Mouse (Mus musculus): ENCODE results near the gene Setd1a. TPM values are rescaled to one million over a fixed set of nuclear protein-coding genes. Genes with fewer than 3 reads are reported as not detected.
A peak's percentile ranks its signal among the peaks of the same experiment; 100 is the strongest.
"Not testable (repeated sequence)": the region's sequence is repeated elsewhere in the genome, so short reads cannot be mapped to it uniquely, and the experiment has no call there.

Setd1a gene
- total RNA-seq, 2 experiments from 2014 or later: 40.0 to 53.4 TPM

DNA sequence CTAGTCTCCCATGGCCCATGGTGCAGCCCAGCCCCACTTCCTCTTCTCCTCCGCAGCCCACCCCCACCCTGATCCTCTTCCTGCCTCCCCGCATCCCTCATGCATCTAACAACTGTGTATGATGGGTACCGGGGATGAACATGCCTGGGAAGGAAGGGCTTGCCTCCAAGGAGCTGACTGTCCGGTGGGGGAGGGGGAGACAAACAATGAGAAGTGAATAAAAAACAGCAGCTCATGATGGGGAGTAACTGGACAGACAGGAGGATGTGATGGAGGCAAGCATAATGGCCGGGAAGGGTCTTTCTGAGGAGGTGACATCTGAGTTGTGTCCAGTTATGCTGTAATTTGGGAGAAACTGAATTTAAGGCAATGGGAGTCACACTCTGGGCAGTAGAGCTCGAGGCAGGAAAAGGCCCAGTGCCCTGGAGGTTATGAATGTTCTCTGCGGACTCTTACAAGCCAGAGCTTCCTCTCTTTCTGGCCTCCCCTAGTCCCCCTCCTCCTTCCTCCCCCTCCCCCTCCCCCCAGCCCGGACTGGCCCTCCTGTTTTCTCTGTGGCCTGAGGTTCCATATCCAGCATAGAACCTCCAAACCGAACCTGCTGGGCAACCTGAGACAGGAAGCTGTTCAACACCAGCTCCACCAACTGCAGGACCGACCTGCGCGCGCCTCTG lies 44.5 kb downstream of the Setd1a start:
- intact Hi-C loops (cut with DNase I): no loop called here
- no peak for DNase-seq (ENCODE audit: low spot score in 2 of 2)

DNA sequence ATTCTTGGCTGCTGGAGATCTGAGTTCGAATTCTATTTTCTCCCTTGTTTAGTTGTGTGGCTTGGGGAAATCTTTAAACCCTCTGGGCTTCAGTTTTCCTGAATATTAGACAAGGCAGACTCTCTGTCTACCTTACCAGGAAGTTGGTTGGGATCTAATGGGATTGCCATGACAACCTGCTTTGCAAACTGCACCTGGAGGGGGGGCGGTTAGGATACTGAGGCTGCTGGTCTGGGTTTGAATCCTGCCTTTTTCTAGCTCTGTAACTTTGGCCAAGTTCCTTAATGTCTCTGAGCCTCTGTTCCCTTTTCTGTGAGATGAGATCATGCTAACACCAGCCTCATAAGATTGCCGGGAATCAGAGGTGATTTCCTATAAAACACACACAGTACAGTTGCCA lies 46.0 kb downstream of the Setd1a start:
- intact Hi-C loops (cut with DNase I): no loop called here
- no peak for DNase-seq (ENCODE audit: low spot score in 2 of 2)

DNA sequence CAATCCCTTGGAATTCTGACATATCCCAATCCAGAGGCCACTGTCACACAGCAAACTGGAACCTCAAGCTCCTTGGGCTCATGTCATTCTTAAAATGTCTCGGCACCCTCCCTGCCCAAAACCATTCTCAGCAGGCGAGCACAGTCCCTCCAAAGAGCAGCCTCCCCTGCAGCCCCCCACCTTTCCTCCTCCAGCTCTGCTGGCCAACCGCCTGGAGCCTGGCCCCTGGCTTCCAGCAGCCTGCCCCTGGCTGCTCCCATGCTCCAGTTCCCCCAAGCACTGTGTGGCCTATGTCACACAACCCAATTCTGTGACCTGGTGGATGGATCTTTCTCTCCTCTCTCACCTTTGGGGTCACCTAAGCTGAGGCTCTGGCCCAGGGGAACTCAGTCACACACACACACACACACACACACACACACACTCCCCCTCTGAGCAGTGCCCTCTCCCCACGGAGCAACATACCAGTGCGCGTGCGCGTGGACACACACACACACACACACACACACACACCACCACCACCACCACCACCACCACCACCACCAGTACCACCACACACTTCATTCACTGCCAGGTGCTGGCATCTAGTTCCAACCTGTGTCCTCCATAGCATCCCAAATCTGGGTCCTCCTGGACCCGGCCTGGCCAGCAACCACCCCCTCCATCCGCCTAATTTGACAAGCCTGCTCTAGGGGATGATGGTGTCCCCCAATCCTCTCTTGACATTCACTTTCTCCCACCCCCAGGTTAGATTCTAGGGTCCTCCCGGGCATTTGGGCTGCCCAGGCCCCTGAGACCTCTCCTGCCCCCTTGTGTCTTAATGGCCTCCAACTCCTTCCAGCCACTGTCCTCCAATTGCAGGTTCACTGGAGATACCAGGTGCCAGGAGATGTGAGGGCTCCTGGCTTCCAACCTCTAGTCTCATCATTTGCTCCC lies 47.0 kb downstream of the Setd1a start:
- peak in 1 of 2 experiments; percentile 46 for DNase-seq (ENCODE audit: low spot score in 2 of 2)
- intact Hi-C loops (cut with DNase I): loop anchor here (1.0 kb wide), 1 partner anchor 18 kb away; no protein-coding TSS in a partner anchor

DNA sequence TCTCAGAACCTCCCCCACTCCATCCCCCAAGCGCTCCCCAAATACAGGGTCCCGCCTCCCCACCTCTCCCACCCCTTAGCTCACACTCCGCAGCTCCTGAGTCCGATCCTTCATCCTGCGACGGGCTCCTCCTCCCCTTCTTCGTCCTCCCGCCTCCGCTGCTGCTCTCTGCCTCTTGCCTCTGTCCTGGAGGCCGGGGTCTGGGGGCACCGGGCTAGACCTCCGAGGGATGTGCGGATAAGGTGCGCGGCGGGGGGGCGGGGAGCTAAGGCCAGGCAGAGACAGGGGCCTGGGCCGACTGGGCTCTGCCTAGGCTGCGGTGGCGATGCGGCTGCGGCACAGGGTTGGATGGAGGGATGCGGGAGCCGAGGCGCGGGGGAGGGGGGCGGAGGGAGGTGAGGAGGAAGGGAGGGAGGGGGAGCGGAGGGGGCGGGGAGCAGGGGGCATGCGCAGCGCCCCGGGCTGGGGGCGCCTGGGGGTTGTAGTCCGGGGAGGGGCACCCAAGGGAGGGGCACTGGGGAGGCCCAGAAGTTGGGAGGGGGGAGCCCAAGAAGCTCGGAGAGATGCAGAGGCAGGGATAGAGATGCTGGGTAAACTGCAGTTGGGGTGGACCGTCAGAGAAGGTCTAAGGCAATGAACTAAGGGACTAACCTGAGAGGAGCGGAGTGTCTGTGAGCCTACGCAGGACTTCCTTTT lies 47.9 kb downstream of the Setd1a start, which contains the start of the genes Stx4a and Stx1b:
Gene Stx4a, plus strand, starts transcription at position 119 of the 696 bp plus-strand sequence.
Gene Stx1b, minus strand, starts transcription at position 374 of the 696 bp plus-strand sequence.
- DNase-seq (ENCODE audit: low spot score in 2 of 2): peak; percentile 57 to 79
- intact Hi-C loops (cut with DNase I): loop anchor here (1.0 kb wide), 1 partner anchor 17 kb away; no protein-coding TSS in a partner anchor

DNA sequence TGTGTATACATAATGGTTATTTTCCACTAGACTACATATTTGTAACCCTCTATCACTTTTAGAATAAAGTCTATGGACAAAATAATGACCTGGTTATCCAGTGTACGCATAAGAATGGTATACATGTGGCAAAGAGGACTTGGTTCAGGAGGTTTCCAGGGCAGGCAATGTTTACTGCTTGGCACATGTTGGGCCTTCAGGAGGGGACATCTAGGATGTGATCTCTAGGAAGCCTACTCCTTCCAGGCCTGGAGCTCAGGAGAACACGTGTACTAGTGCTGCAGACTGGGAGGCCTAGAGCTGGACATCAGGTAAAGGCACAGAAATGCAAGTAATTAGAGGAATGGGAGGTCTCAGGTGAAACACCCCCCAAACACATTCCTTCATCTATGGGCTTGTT lies 59.1 kb downstream of the Setd1a start:
- intact Hi-C loops (cut with DNase I): no loop called here
- no peak for DNase-seq (ENCODE audit: low spot score in 2 of 2)

DNA sequence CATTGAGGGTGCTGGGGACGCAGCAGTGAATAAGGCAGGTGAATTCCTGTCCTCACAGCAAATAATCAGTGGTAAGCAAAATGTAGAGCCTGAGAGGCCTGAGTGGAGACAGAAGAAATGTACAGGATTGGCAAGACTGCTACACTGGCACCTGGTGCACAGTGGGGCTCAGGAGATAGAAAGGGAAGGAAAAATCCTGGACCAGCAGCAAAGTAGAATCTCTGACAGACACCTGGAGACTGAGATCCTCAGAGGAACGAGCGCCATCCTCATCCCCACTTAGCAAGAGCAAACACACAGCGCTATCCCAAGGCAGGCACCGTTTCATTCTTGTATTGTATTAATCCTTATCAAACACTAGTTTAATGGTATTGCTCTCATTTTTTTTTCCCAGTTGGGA lies 61.0 kb downstream of the Setd1a start:
- intact Hi-C loops (cut with DNase I): no loop called here
- DNase-seq (ENCODE audit: low spot score in 2 of 2): no peak

DNA sequence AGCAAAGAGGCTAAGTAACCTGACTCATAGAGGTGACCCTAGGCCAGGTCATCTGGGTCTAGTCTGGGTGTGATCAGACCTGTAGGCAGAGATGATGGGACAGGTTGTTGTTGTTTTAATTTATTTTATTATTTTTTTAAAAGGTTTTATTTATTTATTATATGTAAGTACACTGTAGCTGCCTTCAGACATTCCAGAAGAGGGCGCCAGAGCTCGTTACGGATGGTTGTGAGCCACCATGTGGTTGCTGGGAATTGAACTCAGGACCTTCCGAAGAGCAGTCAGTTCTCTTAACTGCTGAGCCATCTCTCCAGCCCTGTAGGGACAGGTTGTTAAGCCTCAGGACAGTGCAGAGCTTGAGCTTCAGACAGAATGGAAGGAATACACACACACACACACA lies 61.4 kb downstream of the Setd1a start:
- DNase-seq (ENCODE audit: low spot score in 2 of 2); intact Hi-C loops (cut with DNase I): not testable (repeated sequence)

DNA sequence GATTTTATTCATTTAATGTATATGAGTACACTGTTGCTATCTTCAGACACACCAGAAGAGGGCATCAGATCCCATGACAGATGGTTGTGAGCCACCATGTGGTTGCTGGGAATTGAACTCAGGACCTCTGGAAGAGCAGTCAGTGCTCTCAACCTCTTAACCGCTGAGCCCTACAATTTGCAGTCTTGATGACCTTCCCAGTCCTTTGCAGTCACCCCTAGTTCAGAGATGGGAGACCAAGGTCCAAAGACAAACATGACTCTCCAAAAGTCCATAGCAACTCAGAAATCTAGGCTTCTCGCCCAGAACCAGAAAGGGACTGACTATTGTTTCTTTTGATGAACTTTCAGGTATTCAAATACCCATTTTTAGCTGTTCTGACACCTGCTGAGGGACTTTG lies 63.6 kb downstream of the Setd1a start:
- DNase-seq (ENCODE audit: low spot score in 2 of 2); intact Hi-C loops (cut with DNase I): not testable (repeated sequence)

DNA sequence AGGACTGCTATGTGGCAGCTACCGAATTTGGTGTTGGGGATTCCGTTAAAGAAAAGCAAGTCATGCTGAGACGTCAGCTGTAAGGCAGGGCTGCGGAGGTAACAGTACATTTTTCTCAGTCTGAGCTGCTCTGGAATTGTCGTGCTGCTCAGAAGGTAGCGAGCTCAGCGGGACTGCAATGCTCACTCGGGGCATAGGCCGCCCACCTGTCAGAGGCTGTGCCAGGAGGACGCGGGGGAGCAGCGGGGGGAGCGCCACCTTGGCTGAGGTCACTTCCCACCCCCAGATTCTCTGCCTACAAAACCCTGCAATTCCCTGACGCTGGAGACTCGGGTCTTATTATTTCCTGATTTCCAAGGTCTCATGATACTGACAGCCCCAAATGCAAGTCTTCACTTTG lies 64.4 kb downstream of the Setd1a start:
- intact Hi-C loops (cut with DNase I): loop anchor here (1.0 kb wide), 3 partner anchors 17 to 34 kb away; partner anchors contain the start of genes Stx1b and Stx4a

DNA sequence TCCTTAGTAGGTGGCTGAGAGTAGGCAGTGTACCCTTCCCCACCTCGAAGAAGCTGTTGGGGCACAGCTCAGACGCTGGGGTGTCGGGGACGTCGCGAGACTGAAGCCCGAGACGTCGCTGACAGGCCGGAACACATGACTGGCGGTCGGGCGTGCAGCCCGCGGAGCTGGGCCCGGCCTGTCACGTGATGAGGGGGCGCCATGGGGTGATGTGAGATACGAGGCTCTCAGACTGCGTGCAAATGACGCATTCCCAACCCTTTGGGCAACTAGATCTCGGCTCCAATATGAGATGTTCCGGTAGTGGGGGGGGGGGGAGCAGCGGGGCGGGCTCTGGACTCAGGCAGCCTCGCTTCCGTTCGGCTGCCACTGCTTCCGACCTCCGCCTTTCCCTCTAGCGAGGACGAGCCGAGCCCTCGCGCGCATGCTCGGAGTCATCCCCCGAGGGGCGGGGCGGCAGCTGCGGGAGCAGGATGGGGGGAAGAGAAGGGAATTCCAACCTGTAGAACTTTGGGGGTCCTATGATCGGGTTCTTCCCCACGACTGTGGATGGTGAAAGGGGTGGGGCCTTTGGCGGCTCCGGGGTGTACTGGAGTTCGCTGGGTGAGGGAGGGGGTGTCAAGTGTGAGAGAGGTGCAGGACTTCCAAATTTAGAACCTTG lies 65.0 kb downstream of the Setd1a start:
- intact Hi-C loops (cut with DNase I): loop anchor here (1.0 kb wide), 3 partner anchors 17 to 34 kb away; partner anchors contain the start of genes Stx1b and Stx4a
- DNase-seq (ENCODE audit: low spot score in 2 of 2): peak; percentile 96 to 98

More for the DNA sequence above, 64.4 kb downstream of the Setd1a start:
- peak; percentile 83 to 84 for DNase-seq (ENCODE audit: low spot score in 2 of 2)

DNA sequence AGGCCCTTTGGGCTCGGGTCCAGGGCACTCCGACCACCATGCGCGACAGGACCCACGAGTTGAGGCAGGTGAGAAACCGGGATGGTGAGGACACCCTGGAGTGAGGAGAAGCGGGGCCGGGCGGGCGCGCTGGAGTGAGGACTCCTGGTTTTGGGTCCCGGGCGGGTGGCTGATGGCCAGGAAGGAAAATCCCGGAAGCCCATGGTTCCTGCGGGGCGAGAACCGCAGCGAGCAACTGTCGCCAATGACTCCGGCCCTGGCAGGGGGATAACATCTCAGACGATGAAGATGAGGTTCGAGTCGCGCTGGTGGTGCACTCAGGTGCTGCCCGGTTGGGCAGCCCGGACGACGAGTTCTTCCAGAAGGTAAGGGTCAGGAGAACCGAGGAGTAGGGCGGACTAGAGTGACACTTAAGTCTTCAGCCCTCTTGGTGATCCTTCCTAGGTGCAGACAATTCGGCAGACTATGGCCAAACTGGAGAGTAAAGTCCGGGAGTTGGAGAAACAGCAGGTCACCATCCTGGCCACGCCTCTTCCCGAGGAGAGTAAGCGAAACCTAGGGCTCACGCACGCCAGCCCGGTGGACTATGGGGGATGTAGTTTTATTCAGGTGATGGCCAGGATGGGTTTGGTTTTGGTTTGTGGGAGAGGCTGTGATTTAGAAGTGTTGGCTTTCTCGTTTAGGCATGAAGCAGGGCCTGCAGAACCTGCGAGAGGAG lies 65.7 kb downstream of the Setd1a start:
- intact Hi-C loops (cut with DNase I): no loop called here

More for the DNA sequence above, 65.7 kb downstream of the Setd1a start:
- DNase-seq (ENCODE audit: low spot score in 2 of 2): peak; percentile 75 to 81

Other genes with a start within 250 kb of the Setd1a start
- gene Tmem265, start 215.3 kb upstream of the Setd1a start, total RNA-seq (2021): 1 to 10 TPM in 1 of 2 experiments, not detected in 1; 3.4 TPM
- gene Phkg2, start 203.3 kb upstream of the Setd1a start, total RNA-seq (2021): 10 to 100 TPM; 69.2 to 81.4 TPM
- gene Ccdc189, start 188.1 kb upstream of the Setd1a start, total RNA-seq (2021): 1 to 10 TPM; 9.3 to 9.7 TPM
- gene Rnf40, start 187.9 kb upstream of the Setd1a start, total RNA-seq (2021): 10 to 100 TPM; 63.1 to 81.0 TPM
- 10 to 100 TPM; 22.1 to 24.7 TPM for gene Zfp629, start 160.9 kb upstream of the Setd1a start, total RNA-seq (2021)
- gene Bcl7c, start 67.7 kb upstream of the Setd1a start, total RNA-seq (2021): 10 to 100 TPM; 37.9 to 47.9 TPM
- 1 to 10 TPM; 2.4 to 2.5 TPM for gene Ctf1, start 63.9 kb upstream of the Setd1a start, total RNA-seq (2021)
- not detected for gene Ctf2, start 44.5 kb upstream of the Setd1a start, total RNA-seq (2021)
- 10 to 100 TPM; 73.2 to 84.6 TPM for gene Fbxl19, start 32.1 kb upstream of the Setd1a start, total RNA-seq (2021)
- gene Orai3, start 6.9 kb upstream of the Setd1a start, total RNA-seq (2021): 10 to 100 TPM; 18.9 to 25.4 TPM
- 1 to 10 TPM; 3.9 to 4.1 TPM for gene Gm49388, start 8.9 kb downstream of the Setd1a start, total RNA-seq (2021)
- 1 to 10 TPM; 3.3 to 4.0 TPM for gene Hsd3b7, start 23.9 kb downstream of the Setd1a start, total RNA-seq (2021)
- gene Stx4a, start 47.6 kb downstream of the Setd1a start, total RNA-seq (2021): 10 to 100 TPM; 74.6 to 76.0 TPM
- gene Stx1b, start 47.9 kb downstream of the Setd1a start, total RNA-seq (2021): 100 to 1,000 TPM; 431 to 441 TPM
- 10 to 100 TPM; 27.0 to 33.9 TPM for gene Zfp646, start 99.6 kb downstream of the Setd1a start, total RNA-seq (2021)
- gene Zfp668, start 100.2 kb downstream of the Setd1a start, total RNA-seq (2021): 10 to 100 TPM; 20.0 to 26.4 TPM
- gene Prss53, start 114.3 kb downstream of the Setd1a start, total RNA-seq (2021): 1 to 10 TPM in 1 of 2 experiments, under 1 TPM in 1; 0.76 to 2.2 TPM
- gene Gm21974, start 118.8 kb downstream of the Setd1a start, total RNA-seq (2021): not detected
- 10 to 100 TPM; 22.2 to 24.5 TPM for gene Vkorc1, start 118.9 kb downstream of the Setd1a start, total RNA-seq (2021)
- gene Bckdk, start 127.4 kb downstream of the Setd1a start, total RNA-seq (2021): 10 to 100 TPM; 36.4 to 46.4 TPM
- 10 to 100 TPM; 27.6 to 34.8 TPM for gene Kat8, start 135.8 kb downstream of the Setd1a start, total RNA-seq (2021)
- not detected for gene Prss8, start 153.4 kb downstream of the Setd1a start, total RNA-seq (2021)
- gene Prss36, start 170.1 kb downstream of the Setd1a start, total RNA-seq (2021): 10 to 100 TPM in 1 of 2 experiments, 1 to 10 TPM in 1; 8.2 to 10.2 TPM
- gene Fus, start 190.8 kb downstream of the Setd1a start, total RNA-seq (2021): 100 to 1,000 TPM; 259 to 349 TPM
- gene Pycard, start 217.2 kb downstream of the Setd1a start, total RNA-seq (2021): 1 to 10 TPM in 1 of 2 experiments, under 1 TPM in 1; 0.79 to 1.8 TPM
- gene Trim72, start 227.3 kb downstream of the Setd1a start, total RNA-seq (2021): under 1 TPM; 0.96 to 0.97 TPM

All from left cerebral cortex, postnatal 36 days (tissue).